Mouse (Mus musculus) lung, postnatal 0 days (tissue): ENCODE measurements at regions not wholly inside any gene's neighbourhood (a gene's known extent, or its start where the extent isn't known, plus 50 kb on each side); places are given as distances from the start of the nearest gene placed in this dataset.

Experiments
- ATAC-seq: fragments of 200-750 bp; cut with Nextera tagmentation; 2 replicates; pipeline ENCODE4 v1.8.0; 2017; ENCODE audit warnings: moderate library complexity
- DNase-seq: peaks from one replicate; pipeline ENCODE4 v3.0.0-alpha.2; 2016; ENCODE audit warnings: low spot score
- H3K27ac ChIP-seq: fragments of 300-500 bp; sonication (generic); 2 replicates; pipeline ENCODE4 v1.5.1; 2014; ENCODE audit warnings: antibody characterized with exemption, mild to moderate bottlenecking, low read length, mixed read lengths
- H3K27me3 ChIP-seq: fragments of 300-500 bp; sonication (generic); replicated peaks from 2 replicates; pipeline ENCODE4 v1.6.1; 2014; ENCODE audit warnings: low read length, mixed read lengths; ENCODE audit not compliant: insufficient read depth
- H3K36me3 ChIP-seq: fragments of 300-500 bp; sonication (generic); 2 replicates; pipeline ENCODE4 v1.6.1; 2014; ENCODE audit warnings: low read length, mixed read lengths; ENCODE audit not compliant: insufficient read depth
- H3K4me1 ChIP-seq: fragments of 300-500 bp; sonication (generic); 2 replicates; pipeline ENCODE4 v1.6.1; 2014; ENCODE audit warnings: antibody characterized with exemption, low read depth, low read length, mixed read lengths; ENCODE audit not compliant: insufficient read depth
- H3K4me2 ChIP-seq: fragments of 300-500 bp; sonication (generic); replicated peaks from 2 replicates; pipeline ENCODE4 v1.6.1; 2014; ENCODE audit warnings: low read depth, mild to moderate bottlenecking, low read length, moderate library complexity, mixed read lengths
- H3K4me3 ChIP-seq: fragments of 300-500 bp; sonication (generic); 2 replicates; pipeline ENCODE4 v1.5.1; 2014; ENCODE audit warnings: low read depth, low read length
- H3K9ac ChIP-seq: fragments of 300-500 bp; sonication (generic); replicated peaks from 2 replicates; pipeline ENCODE4 v1.6.1; 2014; ENCODE audit warnings: low read depth, mild to moderate bottlenecking
- H3K9me3 ChIP-seq: fragments of 300-500 bp; sonication (generic); 2 replicates; pipeline ENCODE4 v1.6.1; 2016; ENCODE audit warnings: low read length, mixed read lengths
- CTCF ChIP-seq: IDR thresholded peaks from 2 replicates; pipeline ENCODE4 v1.5.1; 2016; ENCODE audit warnings: antibody characterized with exemption, mild to moderate bottlenecking
- EP300 ChIP-seq: IDR thresholded peaks from 2 replicates; pipeline ENCODE4 v1.6.1; 2016; ENCODE audit warnings: antibody characterized with exemption, mild to moderate bottlenecking, control low read depth
- WGBS: fragments of 180-500 bp; shearing (Covaris S2); extraction: QIAGEN DNeasy Blood & Tissue Kit; methylation state at CpG from one replicate; pipeline ENCODE4 v1.1.7; 2014; 5-methylcytosine and 5-hydroxymethylcytosine counted together

- Histone ChIP-seq H3K4me3 (0 out of 2 replicates have a peak overlapping the region, but pooled peaks have one; percentile 28), H3K4me2 (peak overlapping the region; percentile 48; the same call in 1 of the 2 replicates), H3K9me3 (no peaks in the 10 kb centered on the region), H3K4me1 (no peaks in the 10 kb centered on the region), H3K27me3 (no peaks in the 10 kb centered on the region), H3K9ac (no peak overlapping the region), H3K36me3 (no peaks in the 10 kb centered on the region), H3K27ac (no peak overlapping the region)
- ATAC-seq (no peak), DNase-seq (no peak)
- WGBS, result 66% methylated on average over 7 of the region's 7 CpGs
- TF ChIP-seq EP300, result no peak
- no peak for TF ChIP-seq CTCF
Measured at GRCm38 (mm10) chr2:21908813-21909480, 318.4 kb upstream of the Myo3a start.

- ATAC-seq (peak; percentile 14; the same call in 1 of the 2 replicates), DNase-seq (peak; percentile 71)
- WGBS, result 5% methylated on average over 7 of the region's 7 CpGs
- Histone ChIP-seq H3K27me3 (no peaks in the 10 kb centered on the region), H3K27ac (no peak overlapping the region), H3K9me3 (no peaks in the 10 kb centered on the region), H3K4me1 (no peaks in the 10 kb centered on the region), H3K36me3 (no peaks in the 10 kb centered on the region), H3K4me2 (peak overlapping the region; percentile 48), H3K9ac (no peak overlapping the region), H3K4me3 (peak overlapping the region; percentile 28)
- TF ChIP-seq CTCF, result peak; percentile 90
- TF ChIP-seq EP300, result no peak
Measured at GRCm38 (mm10) chr2:21909481-21909966, 317.8 kb upstream of the Myo3a start.

GRCm38 (mm10) chr2:21917804-21918690 is 309.3 kb upstream of the Myo3a start:
- TF ChIP-seq EP300 (no peak), CTCF (peak; percentile 34; the same call in 1 of the 2 replicates)
- WGBS, result 14% methylated on average over 16 of the region's 16 CpGs
- DNase-seq, result peak; percentile 62

GRCm38 (mm10) chr2:21919091-21919490 is 308.2 kb upstream of the Myo3a start:
- Histone ChIP-seq H3K36me3 (no peaks in the 10 kb centered on the region), H3K9me3 (no peaks in the 10 kb centered on the region), H3K4me1 (no peaks in the 10 kb centered on the region), H3K4me3 (no peak overlapping the region), H3K4me2 (no peak overlapping the region), H3K27ac (no peak overlapping the region), H3K9ac (no peak overlapping the region), H3K27me3 (no peaks in the 10 kb centered on the region)
- TF ChIP-seq CTCF, result no peak
- TF ChIP-seq EP300, result no peak
- ATAC-seq (no peak), DNase-seq (no peak)
- WGBS, result 71% methylated on average over 2 of the region's 2 CpGs

More at GRCm38 (mm10) chr2:21917804-21918690, 309.3 kb upstream of the Myo3a start:
- no peaks in the 10 kb centered on the region for H3K4me1 ChIP-seq
- no peak overlapping the region for H3K4me3 ChIP-seq
- no peak overlapping the region for H3K27ac ChIP-seq
- no peaks in the 10 kb centered on the region for H3K27me3 ChIP-seq
- ATAC-seq, result no peak
- H3K4me2 ChIP-seq, result peak overlapping the region; percentile 33
- no peaks in the 10 kb centered on the region for H3K36me3 ChIP-seq
- no peaks in the 10 kb centered on the region for H3K9me3 ChIP-seq
- H3K9ac ChIP-seq, result no peak overlapping the region

- no peaks in the 10 kb centered on the region for H3K27me3 ChIP-seq
- TF ChIP-seq CTCF, result peak; percentile 29
- no peak for TF ChIP-seq EP300
- DNase-seq (peak; percentile 19), ATAC-seq (no peak)
- H3K4me2 ChIP-seq, result no peak overlapping the region
- H3K27ac ChIP-seq, result no peak overlapping the region
- H3K9ac ChIP-seq, result no peak overlapping the region
- no peaks in the 10 kb centered on the region for H3K9me3 ChIP-seq
- 24% methylated on average over 1 of the region's 1 CpGs for WGBS
- no peaks in the 10 kb centered on the region for H3K4me1 ChIP-seq
- H3K36me3 ChIP-seq, result no peaks in the 10 kb centered on the region
- no peak overlapping the region for H3K4me3 ChIP-seq
Measured at GRCm38 (mm10) chr2:21927656-21928055, 299.6 kb upstream of the Myo3a start.

GRCm38 (mm10) chr2:21939993-21940392 is 287.3 kb upstream of the Myo3a start:
- Histone ChIP-seq H3K4me3 (no peak overlapping the region), H3K4me2 (no peak overlapping the region), H3K27me3 (no peaks in the 10 kb centered on the region), H3K27ac (no peak overlapping the region), H3K9me3 (no peaks in the 10 kb centered on the region), H3K9ac (no peak overlapping the region), H3K36me3 (no peaks in the 10 kb centered on the region), H3K4me1 (no peaks in the 10 kb centered on the region)
- TF ChIP-seq CTCF (no peak), EP300 (no peak)
- WGBS, result 89% methylated on average over 3 of the region's 3 CpGs
- ATAC-seq, result no peak
- no peak for DNase-seq
